Mouse (Mus musculus): ENCODE measurements at regions not wholly inside any gene's neighbourhood (a gene's known extent, or its start where the extent isn't known, plus 50 kb on each side); places are given as distances from the start of the nearest gene placed in this dataset.
"Not testable (repeated sequence)": the region's sequence is repeated elsewhere in the genome, so short reads cannot be mapped to it uniquely, and the experiment has no call there.

DNA sequence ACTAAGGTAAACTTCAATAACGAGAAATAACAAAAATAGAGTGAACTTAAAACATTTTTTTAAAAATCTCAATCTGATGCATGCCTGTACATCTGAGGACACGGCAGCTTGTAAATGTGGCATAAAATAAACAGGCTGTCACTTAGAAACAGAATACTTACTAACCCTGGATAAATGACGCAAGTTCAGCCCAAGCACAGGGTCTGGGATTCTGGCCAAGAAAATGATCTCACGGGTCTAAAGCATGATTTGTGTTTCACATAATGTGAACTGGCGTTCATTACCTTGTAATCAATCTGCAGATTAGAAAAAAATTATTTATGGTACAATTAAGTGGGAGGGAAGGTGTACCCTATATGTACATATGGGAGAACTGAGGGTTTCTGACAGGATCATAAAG lies 512.1 kb upstream of the Vrk2 start:
- H3K4me3 ChIP-seq (ENCODE audit: low read length): no peak overlapping the region
- 51% methylated on average over 5 of the region's 5 CpGs for WGBS
- ATAC-seq: peak; percentile 24; the same call in 1 of the 2 replicates
- H3K27me3 ChIP-seq (replicated peaks; ENCODE audit: control insufficient read depth, insufficient read depth, low read length): no peaks in the 10 kb centered on the region
- H3K9me3 ChIP-seq (ENCODE audit: control insufficient read depth, low read length): no peaks in the 10 kb centered on the region
- H3K36me3 ChIP-seq (ENCODE audit: control insufficient read depth, insufficient read depth, low read length): no peaks in the 10 kb centered on the region
- no peak overlapping the region for H3K9ac ChIP-seq (ENCODE audit: low read depth, low read length)
- no peak overlapping the region for H3K27ac ChIP-seq (ENCODE audit: low read depth, low read length)
- no peaks in the 10 kb centered on the region for H3K4me1 ChIP-seq (ENCODE audit: control insufficient read depth, insufficient read depth, low read depth, low read length)
- H3K4me2 ChIP-seq (ENCODE audit: low read length): no peak overlapping the region

DNA sequence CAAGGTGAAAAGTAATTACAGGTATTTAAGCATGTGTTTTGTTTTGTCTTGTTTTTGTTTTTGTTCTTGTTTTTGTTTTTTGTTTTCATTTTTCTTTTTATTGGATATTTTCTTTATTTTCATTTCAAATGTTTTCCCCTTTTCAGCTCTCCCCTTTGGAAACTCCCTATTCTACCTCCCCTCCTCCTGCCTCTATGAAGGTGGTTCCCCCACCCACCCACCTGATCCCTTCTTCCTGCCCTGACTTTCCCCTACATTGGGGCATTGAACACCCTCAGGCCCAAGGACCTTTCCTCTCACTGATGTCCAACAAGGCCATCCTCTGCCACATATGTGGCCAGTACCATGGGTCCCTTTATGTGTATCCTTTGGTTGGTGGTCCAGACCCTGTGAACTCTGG lies 509.1 kb upstream of the Vrk2 start:
- Histone ChIP-seq H3K36me3 (ENCODE audit: control insufficient read depth, insufficient read depth, low read length) (no peaks in the 10 kb centered on the region), H3K27me3 (replicated peaks; ENCODE audit: control insufficient read depth, insufficient read depth, low read length) (no peaks in the 10 kb centered on the region), H3K9me3 (ENCODE audit: control insufficient read depth, low read length) (no peaks in the 10 kb centered on the region), H3K9ac (ENCODE audit: low read depth, low read length) (no peak overlapping the region), H3K4me2 (ENCODE audit: low read length) (no peak overlapping the region), H3K4me1 (ENCODE audit: control insufficient read depth, insufficient read depth, low read depth, low read length) (no peaks in the 10 kb centered on the region), H3K4me3 (ENCODE audit: low read length) (no peak overlapping the region), H3K27ac (ENCODE audit: low read depth, low read length) (no peak overlapping the region)
- ATAC-seq: no peak

DNA sequence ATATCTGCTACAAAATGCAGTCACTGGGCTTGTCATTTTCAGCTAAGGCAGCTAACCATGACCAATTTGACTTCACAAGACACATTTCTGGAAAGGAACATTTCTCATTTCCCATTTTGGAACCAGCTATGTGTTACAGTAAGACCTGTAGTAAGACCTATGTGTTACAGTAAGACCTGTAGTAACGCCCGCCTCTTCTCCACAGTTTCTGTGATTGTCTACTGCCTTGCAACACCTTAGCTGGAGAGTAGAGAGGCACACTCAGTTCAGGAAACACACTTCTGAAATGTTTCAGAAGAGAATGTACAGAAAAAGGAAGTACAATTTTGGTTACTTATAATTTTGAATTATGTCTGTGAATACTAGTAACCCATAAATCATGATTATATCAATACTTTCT lies 508.2 kb upstream of the Vrk2 start:
- Histone ChIP-seq H3K4me3 (ENCODE audit: low read length) (no peak overlapping the region), H3K4me1 (ENCODE audit: control insufficient read depth, insufficient read depth, low read depth, low read length) (no peaks in the 10 kb centered on the region), H3K27me3 (replicated peaks; ENCODE audit: control insufficient read depth, insufficient read depth, low read length) (no peaks in the 10 kb centered on the region), H3K9me3 (ENCODE audit: control insufficient read depth, low read length) (no peaks in the 10 kb centered on the region), H3K36me3 (ENCODE audit: control insufficient read depth, insufficient read depth, low read length) (no peaks in the 10 kb centered on the region), H3K4me2 (ENCODE audit: low read length) (no peak overlapping the region), H3K9ac (ENCODE audit: low read depth, low read length) (no peak overlapping the region), H3K27ac (ENCODE audit: low read depth, low read length) (no peak overlapping the region)
- 100% methylated on average over 2 of the region's 2 CpGs for WGBS
- no peak for ATAC-seq

DNA sequence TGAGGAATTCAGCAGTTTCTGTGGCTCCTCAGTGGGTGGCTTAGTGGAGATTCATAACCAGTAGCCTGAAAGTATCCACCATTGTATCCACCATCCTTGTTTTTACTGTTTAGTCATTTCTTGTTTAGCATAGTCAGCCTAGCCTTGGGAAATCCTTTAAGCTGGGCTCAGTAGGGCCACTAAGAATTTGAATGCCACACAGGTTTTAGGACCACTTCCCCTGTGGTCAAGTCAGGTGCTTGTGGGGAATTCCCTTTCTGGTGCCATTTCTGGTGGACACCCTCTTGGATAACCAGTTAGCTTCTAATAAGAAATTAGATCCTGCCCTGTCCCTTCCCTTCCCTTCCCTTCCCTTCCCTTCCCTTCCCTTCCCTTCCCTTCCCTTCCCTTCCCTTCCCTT lies 502.8 kb upstream of the Vrk2 start:
- Histone ChIP-seq H3K27ac (ENCODE audit: low read depth, low read length) (no peak overlapping the region), H3K4me1 (ENCODE audit: control insufficient read depth, insufficient read depth, low read depth, low read length) (no peaks in the 10 kb centered on the region), H3K27me3 (replicated peaks; ENCODE audit: control insufficient read depth, insufficient read depth, low read length) (no peaks in the 10 kb centered on the region), H3K36me3 (ENCODE audit: control insufficient read depth, insufficient read depth, low read length) (no peaks in the 10 kb centered on the region), H3K9me3 (ENCODE audit: control insufficient read depth, low read length) (no peaks in the 10 kb centered on the region), H3K4me2 (ENCODE audit: low read length) (no peak overlapping the region), H3K4me3 (ENCODE audit: low read length) (no peak overlapping the region), H3K9ac (ENCODE audit: low read depth, low read length) (no peak overlapping the region)
- no peak for ATAC-seq

- H3K4me2 ChIP-seq (ENCODE audit: low read length); H3K9me3 ChIP-seq (ENCODE audit: control insufficient read depth, low read length); ATAC-seq; H3K27me3 ChIP-seq (replicated peaks; ENCODE audit: control insufficient read depth, insufficient read depth, low read length); H3K27ac ChIP-seq (ENCODE audit: low read depth, low read length); H3K4me3 ChIP-seq (ENCODE audit: low read length); H3K36me3 ChIP-seq (ENCODE audit: control insufficient read depth, insufficient read depth, low read length); H3K9ac ChIP-seq (ENCODE audit: low read depth, low read length); H3K4me1 ChIP-seq (ENCODE audit: control insufficient read depth, insufficient read depth, low read depth, low read length): not testable (repeated sequence)
Measured at GRCm38 (mm10) chr11:27095460-27095859, 501.7 kb upstream of the Vrk2 start.

GRCm38 (mm10) chr11:27086516-27086915 lies 492.7 kb upstream of the Vrk2 start:
- H3K27ac ChIP-seq (ENCODE audit: low read depth, low read length): no peak overlapping the region
- H3K4me2 ChIP-seq (ENCODE audit: low read length): no peak overlapping the region
- no peaks in the 10 kb centered on the region for H3K4me1 ChIP-seq (ENCODE audit: control insufficient read depth, insufficient read depth, low read depth, low read length)
- H3K9me3 ChIP-seq (ENCODE audit: control insufficient read depth, low read length): no peaks in the 10 kb centered on the region
- no peak for ATAC-seq
- 97% methylated on average over 1 of the region's 1 CpGs for WGBS
- no peak overlapping the region for H3K9ac ChIP-seq (ENCODE audit: low read depth, low read length)
- no peak overlapping the region for H3K4me3 ChIP-seq (ENCODE audit: low read length)
- no peaks in the 10 kb centered on the region for H3K27me3 ChIP-seq (replicated peaks; ENCODE audit: control insufficient read depth, insufficient read depth, low read length)
- no peaks in the 10 kb centered on the region for H3K36me3 ChIP-seq (ENCODE audit: control insufficient read depth, insufficient read depth, low read length)

DNA sequence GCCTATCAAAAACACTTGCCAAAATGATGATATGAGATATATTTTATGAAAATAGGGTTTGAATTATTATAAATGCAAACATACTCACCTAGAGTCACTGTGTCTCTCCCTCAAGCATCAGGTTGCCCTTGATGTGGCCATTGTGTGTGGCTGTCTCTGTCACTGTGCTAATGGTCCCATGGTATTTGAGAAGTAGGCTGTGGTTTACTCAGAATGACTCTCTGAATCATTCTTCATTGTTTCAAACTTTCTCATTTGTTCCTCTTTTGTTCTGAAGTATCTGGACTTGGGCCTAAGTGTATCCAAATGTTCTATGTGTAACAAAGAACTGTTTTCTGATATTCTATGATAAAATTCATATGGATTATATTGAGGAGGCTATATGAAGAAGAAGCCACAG lies 487.4 kb upstream of the Vrk2 start:
- H3K27ac ChIP-seq (ENCODE audit: low read depth, low read length): no peak overlapping the region
- no peak for ATAC-seq

GRCm38 (mm10) chr11:27070381-27070780 lies 476.6 kb upstream of the Vrk2 start:
- H3K4me1 ChIP-seq (ENCODE audit: control insufficient read depth, insufficient read depth, low read depth, low read length): no peaks in the 10 kb centered on the region
- no peaks in the 10 kb centered on the region for H3K36me3 ChIP-seq (ENCODE audit: control insufficient read depth, insufficient read depth, low read length)
- ATAC-seq: no peak
- H3K4me3 ChIP-seq (ENCODE audit: low read length): no peak overlapping the region
- no peak overlapping the region for H3K27ac ChIP-seq (ENCODE audit: low read depth, low read length)
- H3K9me3 ChIP-seq (ENCODE audit: control insufficient read depth, low read length): no peaks in the 10 kb centered on the region
- no peak overlapping the region for H3K4me2 ChIP-seq (ENCODE audit: low read length)
- no peaks in the 10 kb centered on the region for H3K27me3 ChIP-seq (replicated peaks; ENCODE audit: control insufficient read depth, insufficient read depth, low read length)
- no peak overlapping the region for H3K9ac ChIP-seq (ENCODE audit: low read depth, low read length)

More for the DNA sequence above, 487.4 kb upstream of the Vrk2 start:
- H3K27me3 ChIP-seq (replicated peaks; ENCODE audit: control insufficient read depth, insufficient read depth, low read length): no peaks in the 10 kb centered on the region
- H3K4me1 ChIP-seq (ENCODE audit: control insufficient read depth, insufficient read depth, low read depth, low read length): no peaks in the 10 kb centered on the region
- H3K36me3 ChIP-seq (ENCODE audit: control insufficient read depth, insufficient read depth, low read length): no peaks in the 10 kb centered on the region
- no peak overlapping the region for H3K4me2 ChIP-seq (ENCODE audit: low read length)
- H3K9ac ChIP-seq (ENCODE audit: low read depth, low read length): no peak overlapping the region
- H3K4me3 ChIP-seq (ENCODE audit: low read length): no peak overlapping the region
- H3K9me3 ChIP-seq (ENCODE audit: control insufficient read depth, low read length): no peaks in the 10 kb centered on the region

DNA sequence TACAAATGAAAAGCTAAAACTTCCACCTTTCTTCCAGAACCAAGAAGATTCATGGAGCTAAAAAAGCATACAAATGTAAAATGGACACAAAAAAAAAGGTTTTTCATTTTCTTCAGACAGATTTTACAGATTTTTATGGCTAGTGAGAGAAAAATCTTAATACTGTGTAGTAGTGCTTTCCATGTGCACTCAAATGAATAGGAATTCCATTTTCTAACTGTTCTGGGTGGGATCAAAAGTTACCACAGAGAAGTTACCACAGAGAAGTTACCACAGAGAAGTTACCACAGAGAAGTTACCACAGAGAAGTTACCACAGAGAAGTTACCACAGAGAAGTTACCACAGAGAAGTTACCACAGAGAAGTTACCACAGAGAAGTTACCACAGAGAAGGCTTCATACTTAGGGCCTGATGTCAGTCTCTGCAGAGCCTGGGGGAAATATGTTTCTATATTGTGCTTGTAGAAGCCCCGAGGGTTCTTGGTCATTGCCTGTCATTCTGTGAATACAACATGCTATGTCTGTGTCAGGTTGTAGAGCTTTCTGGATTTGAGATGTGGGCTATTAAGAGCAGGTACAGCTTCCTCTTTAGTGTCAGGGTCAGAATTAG lies 433.5 kb upstream of the Vrk2 start:
- H3K4me2 ChIP-seq (ENCODE audit: low read length): no peak overlapping the region
- H3K27ac ChIP-seq (ENCODE audit: low read depth, low read length): no peak overlapping the region
- H3K4me3 ChIP-seq (ENCODE audit: low read length): no peak overlapping the region
- no peaks in the 10 kb centered on the region for H3K4me1 ChIP-seq (ENCODE audit: control insufficient read depth, insufficient read depth, low read depth, low read length)
- no peaks in the 10 kb centered on the region for H3K9me3 ChIP-seq (ENCODE audit: control insufficient read depth, low read length)
- 84% methylated on average over 1 of the region's 1 CpGs for WGBS
- no peaks in the 10 kb centered on the region for H3K36me3 ChIP-seq (ENCODE audit: control insufficient read depth, insufficient read depth, low read length)
- no peak for ATAC-seq
- H3K27me3 ChIP-seq (replicated peaks; ENCODE audit: control insufficient read depth, insufficient read depth, low read length): no peaks in the 10 kb centered on the region
- no peak overlapping the region for H3K9ac ChIP-seq (ENCODE audit: low read depth, low read length)

DNA sequence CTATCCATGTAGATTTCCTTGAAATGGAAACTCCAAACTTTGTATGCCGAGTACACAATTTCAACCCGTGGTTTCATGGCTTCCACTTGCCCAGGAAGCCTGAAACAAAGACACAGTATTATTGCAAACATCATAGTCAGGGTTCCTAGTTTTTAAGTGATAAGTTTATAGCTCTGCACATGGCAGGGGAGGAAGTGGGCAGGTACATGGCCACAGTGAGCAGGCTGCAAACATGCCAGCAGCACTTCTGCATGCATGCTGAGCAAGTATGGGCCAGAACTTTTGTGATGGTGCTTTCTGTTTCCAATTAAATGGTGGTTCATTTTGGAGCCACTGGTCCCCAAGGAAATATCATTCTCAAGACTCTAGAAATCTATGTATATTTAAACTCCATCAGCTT lies 431.7 kb upstream of the Vrk2 start:
- H3K9ac ChIP-seq (ENCODE audit: low read depth, low read length): no peak overlapping the region
- WGBS: 86% methylated on average over 2 of the region's 2 CpGs
- H3K27me3 ChIP-seq (replicated peaks; ENCODE audit: control insufficient read depth, insufficient read depth, low read length): no peaks in the 10 kb centered on the region
- no peaks in the 10 kb centered on the region for H3K4me1 ChIP-seq (ENCODE audit: control insufficient read depth, insufficient read depth, low read depth, low read length)
- no peaks in the 10 kb centered on the region for H3K9me3 ChIP-seq (ENCODE audit: control insufficient read depth, low read length)
- no peak overlapping the region for H3K4me3 ChIP-seq (ENCODE audit: low read length)
- H3K27ac ChIP-seq (ENCODE audit: low read depth, low read length): no peak overlapping the region
- H3K4me2 ChIP-seq (ENCODE audit: low read length): no peak overlapping the region
- ATAC-seq: no peak
- no peaks in the 10 kb centered on the region for H3K36me3 ChIP-seq (ENCODE audit: control insufficient read depth, insufficient read depth, low read length)
